Mouse (Mus musculus): ENCODE measurements around the gene Pheta1. TPM values are rescaled to one million over a fixed set of nuclear protein-coding genes. Genes with fewer than 3 reads are reported as not detected.
A peak's percentile ranks its signal among the peaks of the same experiment; 100 is the strongest.

Pheta1 gene
- polyA plus RNA-seq, 1 experiment from 2014 or later: 41.1 TPM

- peaks cover 8% of the 10 kb centered on the region for H3K4me1 ChIP-seq
- no peak overlapping the region for H3K27ac ChIP-seq
- H3K9me3 ChIP-seq: no peaks in the 10 kb centered on the region
- H3K9ac ChIP-seq: no peak overlapping the region
- WGBS: 89% methylated on average over 9 of the region's 9 CpGs
- no peak overlapping the region for H3K4me3 ChIP-seq
- peaks cover 88% of the 10 kb centered on the region for H3K36me3 ChIP-seq
- H3K27me3 ChIP-seq: no peaks in the 10 kb centered on the region
- ATAC-seq (ENCODE audit: insufficient number of reproducible peaks, insufficient read depth, low FRiP score, low TSS enrichment, low read depth): no peak
- H3K4me2 ChIP-seq: no peak overlapping the region
Measured at GRCm38 (mm10) chr5:121817551-121817950, 31.2 kb upstream of the Pheta1 start.

- Histone ChIP-seq H3K27ac (no peak overlapping the region), H3K27me3 (no peaks in the 10 kb centered on the region), H3K9me3 (no peaks in the 10 kb centered on the region), H3K9ac (no peak overlapping the region), H3K4me3 (no peak overlapping the region), H3K4me2 (no peak overlapping the region), H3K36me3 (peaks cover 81% of the 10 kb centered on the region), H3K4me1 (peaks cover 15% of the 10 kb centered on the region)
- 92% methylated on average over 7 of the region's 7 CpGs for WGBS
- ATAC-seq (ENCODE audit: insufficient number of reproducible peaks, insufficient read depth, low FRiP score, low TSS enrichment, low read depth): no peak
Measured at GRCm38 (mm10) chr5:121818401-121818800, 30.4 kb upstream of the Pheta1 start.

GRCm38 (mm10) chr5:121818862-121819261, 29.9 kb upstream of the Pheta1 start:
- no peak for ATAC-seq (ENCODE audit: insufficient number of reproducible peaks, insufficient read depth, low FRiP score, low TSS enrichment, low read depth)
- 94% methylated on average over 4 of the region's 4 CpGs for WGBS
- Histone ChIP-seq H3K36me3 (peaks cover 80% of the 10 kb centered on the region), H3K4me3 (no peak overlapping the region), H3K9me3 (no peaks in the 10 kb centered on the region), H3K27me3 (no peaks in the 10 kb centered on the region), H3K9ac (no peak overlapping the region), H3K4me2 (no peak overlapping the region), H3K4me1 (peaks cover 17% of the 10 kb centered on the region), H3K27ac (no peak overlapping the region)

- Histone ChIP-seq H3K4me2 (no peak overlapping the region), H3K27ac (no peak overlapping the region; the same call in 1 of the 2 replicates), H3K4me1 (peaks cover 17% of the 10 kb centered on the region), H3K36me3 (peaks cover 80% of the 10 kb centered on the region), H3K9ac (no peak overlapping the region), H3K27me3 (no peaks in the 10 kb centered on the region), H3K9me3 (no peaks in the 10 kb centered on the region), H3K4me3 (no peak overlapping the region)
- no peak for ATAC-seq (ENCODE audit: insufficient number of reproducible peaks, insufficient read depth, low FRiP score, low TSS enrichment, low read depth)
- WGBS: 88% methylated on average over 5 of the region's 5 CpGs
Measured at GRCm38 (mm10) chr5:121819559-121819958, 29.2 kb upstream of the Pheta1 start.

GRCm38 (mm10) chr5:121820161-121820560, 28.6 kb upstream of the Pheta1 start:
- H3K36me3 ChIP-seq: peaks cover 80% of the 10 kb centered on the region
- no peak overlapping the region for H3K9ac ChIP-seq

GRCm38 (mm10) chr5:121820657-121821056, 28.1 kb upstream of the Pheta1 start:
- Histone ChIP-seq H3K9ac (no peak overlapping the region), H3K4me3 (no peak overlapping the region), H3K9me3 (no peaks in the 10 kb centered on the region), H3K27me3 (no peaks in the 10 kb centered on the region), H3K4me2 (no peak overlapping the region), H3K27ac (no peak overlapping the region), H3K36me3 (peaks cover 81% of the 10 kb centered on the region), H3K4me1 (peaks cover 17% of the 10 kb centered on the region)
- 84% methylated on average over 3 of the region's 3 CpGs for WGBS
- no peak for ATAC-seq (ENCODE audit: insufficient number of reproducible peaks, insufficient read depth, low FRiP score, low TSS enrichment, low read depth)

More at GRCm38 (mm10) chr5:121820161-121820560, 28.6 kb upstream of the Pheta1 start:
- Histone ChIP-seq H3K27me3 (no peaks in the 10 kb centered on the region), H3K4me3 (no peak overlapping the region), H3K9me3 (no peaks in the 10 kb centered on the region), H3K4me1 (peaks cover 17% of the 10 kb centered on the region), H3K4me2 (no peak overlapping the region), H3K27ac (no peak overlapping the region; the same call in 1 of the 2 replicates)
- ATAC-seq (ENCODE audit: insufficient number of reproducible peaks, insufficient read depth, low FRiP score, low TSS enrichment, low read depth): no peak
- WGBS: 65% methylated on average over 2 of the region's 2 CpGs

GRCm38 (mm10) chr5:121821116-121821515, 27.7 kb upstream of the Pheta1 start:
- H3K27ac ChIP-seq: no peak overlapping the region
- H3K4me1 ChIP-seq: peaks cover 17% of the 10 kb centered on the region
- no peaks in the 10 kb centered on the region for H3K27me3 ChIP-seq
- H3K9ac ChIP-seq: no peak overlapping the region
- peaks cover 80% of the 10 kb centered on the region for H3K36me3 ChIP-seq
- H3K4me2 ChIP-seq: no peak overlapping the region
- no peaks in the 10 kb centered on the region for H3K9me3 ChIP-seq
- ATAC-seq (ENCODE audit: insufficient number of reproducible peaks, insufficient read depth, low FRiP score, low TSS enrichment, low read depth): no peak
- H3K4me3 ChIP-seq: no peak overlapping the region
- 80% methylated on average over 5 of the region's 5 CpGs for WGBS

GRCm38 (mm10) chr5:121821552-121821951, 27.2 kb upstream of the Pheta1 start:
- Histone ChIP-seq H3K9ac (no peak overlapping the region), H3K4me2 (no peak overlapping the region), H3K4me3 (no peak overlapping the region), H3K27me3 (no peaks in the 10 kb centered on the region), H3K9me3 (no peaks in the 10 kb centered on the region), H3K36me3 (peaks cover 76% of the 10 kb centered on the region), H3K27ac (no peak overlapping the region), H3K4me1 (peaks cover 17% of the 10 kb centered on the region)
- ATAC-seq (ENCODE audit: insufficient number of reproducible peaks, insufficient read depth, low FRiP score, low TSS enrichment, low read depth): no peak
- 75% methylated on average over 5 of the region's 5 CpGs for WGBS

GRCm38 (mm10) chr5:121822786-121823505, 25.8 kb upstream of the Pheta1 start:
- peak overlapping the region; percentile 19 for H3K27ac ChIP-seq
- H3K36me3 ChIP-seq: peaks cover 66% of the 10 kb centered on the region
- 48% methylated on average over 7 of the region's 7 CpGs for WGBS
- no peaks in the 10 kb centered on the region for H3K9me3 ChIP-seq
- H3K4me2 ChIP-seq: no peak overlapping the region
- 0 out of 2 replicates have a peak overlapping the region, but pooled peaks have one; percentile 8 for H3K9ac ChIP-seq
- no peak for ATAC-seq (ENCODE audit: insufficient number of reproducible peaks, insufficient read depth, low FRiP score, low TSS enrichment, low read depth)
- peaks cover 17% of the 10 kb centered on the region for H3K4me1 ChIP-seq
- H3K4me3 ChIP-seq: no peak overlapping the region
- peaks cover 8% of the 10 kb centered on the region for H3K27me3 ChIP-seq

GRCm38 (mm10) chr5:121823668-121824067, 25.1 kb upstream of the Pheta1 start:
- 90% methylated on average over 1 of the region's 1 CpGs for WGBS
- Histone ChIP-seq H3K9me3 (no peaks in the 10 kb centered on the region), H3K4me3 (no peak overlapping the region), H3K4me1 (peaks cover 22% of the 10 kb centered on the region), H3K27me3 (peaks cover 15% of the 10 kb centered on the region), H3K27ac (no peak overlapping the region), H3K4me2 (no peak overlapping the region), H3K36me3 (peaks cover 60% of the 10 kb centered on the region), H3K9ac (no peak overlapping the region)
- ATAC-seq (ENCODE audit: insufficient number of reproducible peaks, insufficient read depth, low FRiP score, low TSS enrichment, low read depth): no peak

- Histone ChIP-seq H3K9me3 (no peaks in the 10 kb centered on the region), H3K27me3 (peaks cover 20% of the 10 kb centered on the region), H3K27ac (peak overlapping the region; percentile 44; the same call in 1 of the 2 replicates), H3K9ac (0 out of 2 replicates have a peak overlapping the region, but pooled peaks have one; percentile 0), H3K36me3 (peaks cover 55% of the 10 kb centered on the region), H3K4me3 (no peak overlapping the region), H3K4me2 (no peak overlapping the region), H3K4me1 (peaks cover 24% of the 10 kb centered on the region)
- no peak for ATAC-seq (ENCODE audit: insufficient number of reproducible peaks, insufficient read depth, low FRiP score, low TSS enrichment, low read depth)
- WGBS: 57% methylated on average over 4 of the region's 4 CpGs
Measured at GRCm38 (mm10) chr5:121824121-121824520, 24.7 kb upstream of the Pheta1 start.

GRCm38 (mm10) chr5:121825606-121826005, 23.2 kb upstream of the Pheta1 start:
- Histone ChIP-seq H3K9ac (no peak overlapping the region), H3K27ac (no peak overlapping the region), H3K36me3 (peaks cover 41% of the 10 kb centered on the region), H3K4me2 (no peak overlapping the region), H3K9me3 (no peaks in the 10 kb centered on the region), H3K4me1 (peaks cover 25% of the 10 kb centered on the region), H3K27me3 (peaks cover 32% of the 10 kb centered on the region), H3K4me3 (no peak overlapping the region)
- no peak for ATAC-seq (ENCODE audit: insufficient number of reproducible peaks, insufficient read depth, low FRiP score, low TSS enrichment, low read depth)
- 93% methylated on average over 3 of the region's 3 CpGs for WGBS
